Mouse (Mus musculus): ENCODE results near the gene Iqgap2. TPM values are rescaled to one million over a fixed set of nuclear protein-coding genes. Genes with fewer than 3 reads are reported as not detected.

The Iqgap2 gene
- total and polyA plus RNA-seq, 2 experiments from 2014 or later, result 0.83 to 1.3 TPM

GRCm38 (mm10) chr13:95836944-95837343, 54.8 kb downstream of the Iqgap2 start:
- Histone ChIP-seq H3K36me3 (replicated peaks; ENCODE audit: control insufficient read depth, insufficient read depth, low read length) (no peaks in the 10 kb centered on the region), H3K4me3 (ENCODE audit: low read depth, low read length) (no peak overlapping the region), H3K9ac (replicated peaks; ENCODE audit: low read depth, low read length) (no peak overlapping the region), H3K9me3 (replicated peaks; ENCODE audit: control insufficient read depth, low read length) (no peaks in the 10 kb centered on the region), H3K4me2 (ENCODE audit: low read depth, low read length) (no peak overlapping the region), H3K27me3 (ENCODE audit: control insufficient read depth, insufficient read depth, low read length) (no peaks in the 10 kb centered on the region), H3K4me1 (ENCODE audit: control insufficient read depth, insufficient read depth) (no peaks in the 10 kb centered on the region), H3K27ac (ENCODE audit: low read depth) (no peak overlapping the region)
- ATAC-seq (ENCODE audit: insufficient read depth, low read depth), result no peak
- 83% methylated on average over 3 of the region's 3 CpGs for WGBS
- TF ChIP-seq EP300 (IDR thresholded peaks at IDR 0.05; ENCODE audit: low read depth) (no peak), CTCF (IDR thresholded peaks at IDR 0.05; ENCODE audit: low read depth) (no peak)
- no peak for DNase-seq (ENCODE audit: low spot score)

DNA sequence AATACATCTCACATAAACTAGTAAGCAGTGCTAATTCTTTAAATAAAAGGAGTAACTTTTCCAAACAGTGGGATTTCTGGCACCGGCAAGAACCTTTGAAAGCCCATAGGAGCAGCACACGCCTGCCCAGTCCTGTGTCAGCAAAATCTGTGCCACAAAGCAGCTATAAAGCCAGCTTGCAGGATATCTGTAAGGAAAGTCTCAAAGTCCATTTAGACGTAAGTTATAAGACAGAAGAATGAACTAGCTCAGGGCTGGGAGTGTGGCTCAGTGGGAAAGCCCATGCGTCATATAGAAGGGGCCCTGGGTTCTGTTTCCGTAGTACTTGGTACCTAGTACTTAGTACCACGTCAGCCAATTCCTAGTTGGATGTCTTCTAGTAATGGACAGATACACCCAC, 58.2 kb downstream of the Iqgap2 start:
- Histone ChIP-seq H3K9ac (replicated peaks; ENCODE audit: low read depth, low read length) (no peak overlapping the region), H3K27ac (ENCODE audit: low read depth) (no peak overlapping the region), H3K36me3 (replicated peaks; ENCODE audit: control insufficient read depth, insufficient read depth, low read length) (no peaks in the 10 kb centered on the region), H3K4me3 (ENCODE audit: low read depth, low read length) (no peak overlapping the region), H3K9me3 (replicated peaks; ENCODE audit: control insufficient read depth, low read length) (no peaks in the 10 kb centered on the region), H3K4me2 (ENCODE audit: low read depth, low read length) (no peak overlapping the region), H3K27me3 (ENCODE audit: control insufficient read depth, insufficient read depth, low read length) (no peaks in the 10 kb centered on the region), H3K4me1 (ENCODE audit: control insufficient read depth, insufficient read depth) (no peaks in the 10 kb centered on the region)
- no peak for DNase-seq (ENCODE audit: low spot score)
- 87% methylated on average over 6 of the region's 6 CpGs for WGBS
- no peak for ATAC-seq (ENCODE audit: insufficient read depth, low read depth)
- TF ChIP-seq CTCF (IDR thresholded peaks at IDR 0.05; ENCODE audit: low read depth), result no peak
- TF ChIP-seq EP300 (IDR thresholded peaks at IDR 0.05; ENCODE audit: low read depth), result no peak

DNA sequence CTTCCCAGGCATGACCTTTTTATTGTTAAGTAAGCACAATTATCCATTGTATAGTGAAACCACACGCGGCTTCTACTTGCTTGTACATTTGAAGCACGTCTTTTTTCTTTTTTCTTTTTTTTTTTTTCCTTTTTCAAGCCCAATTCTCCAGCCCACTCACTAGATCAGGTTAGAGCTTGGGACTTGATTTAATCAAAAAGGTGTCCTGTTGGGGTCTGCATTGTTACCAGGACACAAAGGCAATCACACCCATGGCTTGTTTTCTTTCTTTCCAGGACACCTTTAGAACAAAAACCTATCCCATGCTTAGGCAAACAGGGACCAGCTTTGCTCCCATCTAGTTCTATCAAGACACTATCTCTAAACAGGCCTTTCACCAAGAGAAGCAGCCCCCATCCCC, 59.0 kb downstream of the Iqgap2 start:
- no peak overlapping the region for H3K9ac ChIP-seq (replicated peaks; ENCODE audit: low read depth, low read length)
- H3K27me3 ChIP-seq (ENCODE audit: control insufficient read depth, insufficient read depth, low read length), result no peaks in the 10 kb centered on the region
- H3K27ac ChIP-seq (ENCODE audit: low read depth), result no peak overlapping the region
- H3K9me3 ChIP-seq (replicated peaks; ENCODE audit: control insufficient read depth, low read length), result no peaks in the 10 kb centered on the region
- no peaks in the 10 kb centered on the region for H3K4me1 ChIP-seq (ENCODE audit: control insufficient read depth, insufficient read depth)
- DNase-seq (ENCODE audit: low spot score), result no peak
- TF ChIP-seq EP300 (IDR thresholded peaks at IDR 0.05; ENCODE audit: low read depth), result no peak
- no peak for TF ChIP-seq CTCF (IDR thresholded peaks at IDR 0.05; ENCODE audit: low read depth)
- 65% methylated on average over 3 of the region's 3 CpGs for WGBS
- no peak for ATAC-seq (ENCODE audit: insufficient read depth, low read depth)
- H3K4me3 ChIP-seq (ENCODE audit: low read depth, low read length), result no peak overlapping the region
- no peaks in the 10 kb centered on the region for H3K36me3 ChIP-seq (replicated peaks; ENCODE audit: control insufficient read depth, insufficient read depth, low read length)
- H3K4me2 ChIP-seq (ENCODE audit: low read depth, low read length), result no peak overlapping the region

GRCm38 (mm10) chr13:95831760-95832159, 60.0 kb downstream of the Iqgap2 start:
- TF ChIP-seq EP300 (IDR thresholded peaks at IDR 0.05; ENCODE audit: low read depth) (no peak), CTCF (IDR thresholded peaks at IDR 0.05; ENCODE audit: low read depth) (no peak)
- no peak overlapping the region for H3K27ac ChIP-seq (ENCODE audit: low read depth)

GRCm38 (mm10) chr13:95829431-95830171, 62.1 kb downstream of the Iqgap2 start:
- no peaks in the 10 kb centered on the region for H3K27me3 ChIP-seq (ENCODE audit: control insufficient read depth, insufficient read depth, low read length)
- no peak overlapping the region for H3K4me3 ChIP-seq (ENCODE audit: low read depth, low read length)
- H3K4me2 ChIP-seq (ENCODE audit: low read depth, low read length), result no peak overlapping the region
- peaks cover 11% of the 10 kb centered on the region for H3K4me1 ChIP-seq (ENCODE audit: control insufficient read depth, insufficient read depth)
- no peaks in the 10 kb centered on the region for H3K9me3 ChIP-seq (replicated peaks; ENCODE audit: control insufficient read depth, low read length)
- H3K36me3 ChIP-seq (replicated peaks; ENCODE audit: control insufficient read depth, insufficient read depth, low read length), result no peaks in the 10 kb centered on the region
- no peak overlapping the region for H3K27ac ChIP-seq (ENCODE audit: low read depth)
- H3K9ac ChIP-seq (replicated peaks; ENCODE audit: low read depth, low read length), result no peak overlapping the region
- 87% methylated on average over 7 of the region's 7 CpGs for WGBS
- TF ChIP-seq CTCF (IDR thresholded peaks at IDR 0.05; ENCODE audit: low read depth), result no peak
- no peak for TF ChIP-seq EP300 (IDR thresholded peaks at IDR 0.05; ENCODE audit: low read depth)
- DNase-seq (ENCODE audit: low spot score) (no peak), ATAC-seq (ENCODE audit: insufficient read depth, low read depth) (no peak)

More at GRCm38 (mm10) chr13:95831760-95832159, 60.0 kb downstream of the Iqgap2 start:
- DNase-seq (ENCODE audit: low spot score), result no peak
- ATAC-seq (ENCODE audit: insufficient read depth, low read depth), result no peak
- H3K9me3 ChIP-seq (replicated peaks; ENCODE audit: control insufficient read depth, low read length), result no peaks in the 10 kb centered on the region
- H3K9ac ChIP-seq (replicated peaks; ENCODE audit: low read depth, low read length), result no peak overlapping the region
- H3K27me3 ChIP-seq (ENCODE audit: control insufficient read depth, insufficient read depth, low read length), result no peaks in the 10 kb centered on the region
- no peak overlapping the region for H3K4me3 ChIP-seq (ENCODE audit: low read depth, low read length)
- no peaks in the 10 kb centered on the region for H3K36me3 ChIP-seq (replicated peaks; ENCODE audit: control insufficient read depth, insufficient read depth, low read length)
- H3K4me2 ChIP-seq (ENCODE audit: low read depth, low read length), result no peak overlapping the region
- H3K4me1 ChIP-seq (ENCODE audit: control insufficient read depth, insufficient read depth), result peaks cover 4% of the 10 kb centered on the region; the same call in 1 of the 2 replicates

- Histone ChIP-seq H3K4me1 (ENCODE audit: control insufficient read depth, insufficient read depth) (peaks cover 11% of the 10 kb centered on the region), H3K27me3 (ENCODE audit: control insufficient read depth, insufficient read depth, low read length) (no peaks in the 10 kb centered on the region), H3K4me3 (ENCODE audit: low read depth, low read length) (no peak overlapping the region), H3K9me3 (replicated peaks; ENCODE audit: control insufficient read depth, low read length) (no peaks in the 10 kb centered on the region), H3K27ac (ENCODE audit: low read depth) (no peak overlapping the region), H3K9ac (replicated peaks; ENCODE audit: low read depth, low read length) (no peak overlapping the region), H3K4me2 (ENCODE audit: low read depth, low read length) (no peak overlapping the region), H3K36me3 (replicated peaks; ENCODE audit: control insufficient read depth, insufficient read depth, low read length) (no peaks in the 10 kb centered on the region)
- ATAC-seq (ENCODE audit: insufficient read depth, low read depth), result no peak
- DNase-seq (ENCODE audit: low spot score), result no peak
- WGBS, result 83% methylated on average over 5 of the region's 5 CpGs
- TF ChIP-seq EP300 (IDR thresholded peaks at IDR 0.05; ENCODE audit: low read depth), result no peak
- TF ChIP-seq CTCF (IDR thresholded peaks at IDR 0.05; ENCODE audit: low read depth), result no peak
Measured at GRCm38 (mm10) chr13:95828616-95829015, 63.1 kb downstream of the Iqgap2 start.

All from heart, postnatal 0 days (tissue).